ENCODE assay signal across 6 mouse cellular contexts in the genomic region with DNA sequence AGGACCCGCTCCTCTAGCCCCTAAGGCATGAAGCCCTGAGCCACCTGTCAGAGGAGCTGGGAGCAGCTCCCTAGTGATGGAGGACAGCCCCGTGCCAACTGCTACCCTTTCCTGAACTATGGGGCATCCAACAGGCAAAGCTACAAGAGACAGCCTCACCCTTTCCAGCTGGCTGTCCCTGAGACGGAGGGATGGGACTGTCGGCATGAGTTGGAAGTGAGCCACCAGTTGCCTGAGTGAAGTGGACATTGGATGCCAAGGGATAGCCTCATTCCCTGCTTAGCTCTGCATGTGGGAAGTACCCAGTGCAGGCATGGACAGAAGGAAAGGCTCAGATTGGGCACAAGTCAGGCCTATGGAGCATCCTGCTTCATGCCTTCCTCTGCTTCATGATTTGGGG.
"Had no signal": no experiment of that assay in that cellular context is flagged by ENCODE, and none has a peak within 500 bp of the region (broad histone marks: within the 10 kb centered on the region; RNA-seq: fewer than 3 reads in every experiment).

No protein-coding gene starts in this region.

- H3K4me3 ChIP-seq: kidney, embryonic 15.5 days; limb, embryonic 13.5 days; midbrain, embryonic 12.5 days had no signal

- H3K27me3 ChIP-seq: limb, embryonic 13.5 days had no signal

- H3K4me1 ChIP-seq: kidney, embryonic 15.5 days; limb, embryonic 13.5 days had no signal

- H3K9me3 ChIP-seq: kidney, embryonic 15.5 days; limb, embryonic 13.5 days; midbrain, embryonic 12.5 days had no signal

- H3K27ac ChIP-seq: kidney, embryonic 15.5 days; limb, embryonic 13.5 days; liver, embryonic 14.5 days; midbrain, embryonic 12.5 days had no signal

- H3K36me3 ChIP-seq: kidney, embryonic 15.5 days; limb, embryonic 13.5 days; midbrain, embryonic 12.5 days had no signal

- ATAC-seq: midbrain, embryonic 16.5 days had no signal

- DNase-seq: right cerebral cortex, adult 18-20 months had no signal

- H3K4me2 ChIP-seq: kidney, embryonic 15.5 days; limb, embryonic 13.5 days; midbrain, embryonic 12.5 days had no signal

- H3K9ac ChIP-seq: kidney, embryonic 15.5 days; limb, embryonic 13.5 days; liver, embryonic 14.5 days; midbrain, embryonic 12.5 days had no signal
